Mouse (Mus musculus) embryonic fibroblast, embryonic 13.5 days (primary cell): ENCODE measurements around the gene Ncaph. TPM values are rescaled to one million over a fixed set of nuclear protein-coding genes. Genes with fewer than 3 reads are reported as not detected.
A peak's percentile ranks its signal among the peaks of the same experiment; 100 is the strongest.
"Not testable (repeated sequence)": the region's sequence is repeated elsewhere in the genome, so short reads cannot be mapped to it uniquely, and the experiment has no call there.

Experiments
- H3K27ac ChIP-seq: 2 replicates; pipeline ENCODE4 v1.5.1; 2012; ENCODE audit warnings: low read length, control low read depth, inconsistent platforms; ENCODE audit not compliant: insufficient read depth
- H3K4me1 ChIP-seq: 2 replicates; pipeline ENCODE4 v1.6.1; 2011; ENCODE audit warnings: low read length; ENCODE audit not compliant: control insufficient read depth, insufficient read depth
- H3K4me3 ChIP-seq: 2 replicates; pipeline ENCODE4 v1.5.1; 2011; ENCODE audit warnings: mild to moderate bottlenecking, control low read depth, low read length; ENCODE audit not compliant: insufficient read depth
- CTCF ChIP-seq: IDR thresholded peaks from 2 replicates; pipeline ENCODE4 v1.5.1; 2011; ENCODE audit warnings: mild to moderate bottlenecking, control low read depth, low read length, moderate library complexity, borderline replicate concordance; ENCODE audit not compliant: insufficient read depth
- POLR2A ChIP-seq: IDR thresholded peaks from 2 replicates; pipeline ENCODE4 v1.6.1; 2011; ENCODE audit warnings: low read depth, mild to moderate bottlenecking, control low read depth, low read length, moderate library complexity
- polyA plus RNA-seq: library from polyadenylated mRNA; stranded (reverse); fragments of >200 nt; gene quantifications from 2 replicates; pipeline ENCODE4 v1.2.4, GENCODE M21; 2011; ENCODE audit warnings: low read depth; ENCODE audit not compliant: missing spikeins, insufficient read length

Gene Ncaph
- polyA plus RNA-seq, 1 experiment = 38.2 TPM

DNA sequence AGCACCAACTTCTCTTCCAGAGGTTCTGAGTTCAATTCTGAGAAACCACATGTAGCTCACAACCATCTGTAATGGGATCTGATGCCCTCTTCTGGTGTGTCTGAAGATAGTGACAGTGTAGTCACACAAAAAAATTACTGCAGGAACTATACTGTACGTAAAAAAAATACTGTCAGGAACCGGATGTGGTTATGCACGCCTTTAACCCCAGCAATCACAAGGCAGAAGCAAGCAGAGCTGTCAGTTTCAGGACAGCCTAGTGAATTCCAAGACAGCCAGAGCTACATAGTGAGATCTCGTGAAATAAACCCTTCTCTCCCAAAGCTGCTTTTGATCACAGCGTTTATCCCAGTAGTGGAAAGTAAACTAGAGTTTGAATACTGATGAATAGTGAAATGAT lies 47.5 kb downstream of the Ncaph start:
- TF ChIP-seq POLR2A (no peak), CTCF (no peak)
- Histone ChIP-seq H3K4me3 (no peak overlapping the region), H3K4me1 (no peaks in the 10 kb centered on the region), H3K27ac (no peak overlapping the region)

DNA sequence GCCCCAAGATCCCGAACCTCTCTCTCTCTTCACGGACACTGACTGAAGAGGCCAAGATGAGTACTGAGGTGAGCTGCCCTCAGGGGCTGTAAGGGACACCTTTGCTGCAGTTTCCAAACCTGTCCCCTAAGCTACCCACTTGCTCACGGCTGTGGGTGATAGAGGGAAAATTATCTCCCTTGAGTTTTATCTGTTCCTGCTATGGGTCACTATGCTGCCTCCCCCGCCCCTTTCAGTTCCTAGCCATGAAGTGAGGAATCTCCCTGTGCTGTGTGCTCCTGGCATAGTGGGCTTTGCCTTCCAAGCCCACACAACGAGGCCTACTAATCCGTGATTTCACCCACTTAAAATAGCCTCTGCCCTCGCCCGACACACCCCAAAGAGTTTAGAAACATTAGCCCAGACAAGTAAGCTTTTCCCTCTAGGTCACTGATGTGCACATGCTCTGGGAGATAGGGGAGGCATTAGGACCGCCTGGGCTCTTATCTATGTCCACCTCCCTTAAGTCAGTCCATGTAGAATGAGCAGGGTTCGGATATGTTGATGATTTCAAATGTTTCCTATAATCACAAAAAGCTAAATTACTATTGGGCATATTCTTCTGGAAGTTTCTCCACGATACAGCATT lies 53.0 kb downstream of the Ncaph start:
- Histone ChIP-seq H3K4me3 (no peak overlapping the region), H3K27ac (no peak overlapping the region), H3K4me1 (no peaks in the 10 kb centered on the region)
- TF ChIP-seq CTCF (no peak), POLR2A (no peak)

GRCm38 (mm10) chr2:127079881-127080590 lies 53.7 kb downstream of the Ncaph start:
- Histone ChIP-seq H3K4me3 (no peak overlapping the region), H3K4me1 (no peaks in the 10 kb centered on the region), H3K27ac (no peak overlapping the region)
- TF ChIP-seq CTCF = no peak

DNA sequence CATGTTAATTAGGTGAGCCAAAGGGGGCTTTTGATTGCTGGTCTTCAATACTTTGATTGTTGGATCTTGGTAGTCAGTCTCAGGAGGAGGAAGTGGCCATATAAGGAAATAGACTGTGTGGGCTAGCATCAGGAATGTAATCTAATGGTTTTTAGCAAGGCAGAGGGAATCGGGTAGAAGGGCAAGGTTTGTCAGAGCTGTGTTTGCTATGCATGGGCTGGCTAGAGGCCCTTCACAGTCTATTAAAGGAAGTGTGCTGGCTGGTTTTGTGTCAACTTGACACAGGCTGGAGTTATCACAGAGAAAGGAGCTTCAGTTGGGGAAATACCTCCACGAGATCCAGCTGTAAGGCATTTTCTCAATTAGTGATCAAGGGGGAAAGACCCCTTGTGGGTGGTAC lies 54.7 kb downstream of the Ncaph start:
- not testable (repeated sequence) for H3K27ac ChIP-seq, H3K4me1 ChIP-seq, H3K4me3 ChIP-seq

DNA sequence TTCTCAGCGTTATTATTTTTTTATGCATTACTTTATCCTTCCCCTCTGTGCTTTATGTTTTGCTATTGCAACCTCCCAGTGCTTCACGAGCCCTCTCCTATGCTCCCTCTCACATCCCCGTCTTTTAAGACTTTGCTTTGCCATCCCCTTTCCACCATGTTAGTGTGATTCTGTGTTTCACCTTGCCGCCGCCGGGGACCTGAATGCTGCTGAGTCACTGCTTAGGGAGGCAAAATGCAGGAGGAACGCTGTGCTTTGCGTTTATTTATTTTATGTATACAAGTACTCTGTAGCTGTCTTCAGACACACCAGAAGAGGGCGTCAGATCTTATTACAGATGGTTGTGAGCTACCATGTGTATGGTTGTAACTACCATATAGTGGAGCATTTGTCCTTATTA lies 56.1 kb downstream of the Ncaph start:
- no peaks in the 10 kb centered on the region for H3K4me1 ChIP-seq
- no peak overlapping the region for H3K27ac ChIP-seq
- H3K4me3 ChIP-seq = no peak overlapping the region
- TF ChIP-seq CTCF (no peak), POLR2A (no peak)

GRCm38 (mm10) chr2:127074116-127074515 lies 59.6 kb downstream of the Ncaph start:
- Histone ChIP-seq H3K27ac (no peak overlapping the region), H3K4me3 (no peak overlapping the region), H3K4me1 (peaks cover 5% of the 10 kb centered on the region; the same call in 1 of the 2 replicates)
- TF ChIP-seq POLR2A (no peak), CTCF (no peak)

GRCm38 (mm10) chr2:127070879-127071278 lies 62.9 kb downstream of the Ncaph start:
- Histone ChIP-seq H3K27ac (no peak overlapping the region), H3K4me1 (peaks cover 5% of the 10 kb centered on the region; the same call in 1 of the 2 replicates), H3K4me3 (peak overlapping the region; percentile 58)
- TF ChIP-seq CTCF = no peak
- TF ChIP-seq POLR2A = no peak

GRCm38 (mm10) chr2:127070435-127070841 lies 63.3 kb downstream of the Ncaph start, which contains the start of gene Blvra:
Gene Blvra, plus strand, starts transcription at chr2:127070665.
- Histone ChIP-seq H3K4me1 (peaks cover 5% of the 10 kb centered on the region; the same call in 1 of the 2 replicates), H3K4me3 (peak within 1 kb of the TSS; percentile 58), H3K27ac (no peak within 1 kb of the TSS)
- TF ChIP-seq CTCF (no peak), POLR2A (peak; percentile 73)

DNA sequence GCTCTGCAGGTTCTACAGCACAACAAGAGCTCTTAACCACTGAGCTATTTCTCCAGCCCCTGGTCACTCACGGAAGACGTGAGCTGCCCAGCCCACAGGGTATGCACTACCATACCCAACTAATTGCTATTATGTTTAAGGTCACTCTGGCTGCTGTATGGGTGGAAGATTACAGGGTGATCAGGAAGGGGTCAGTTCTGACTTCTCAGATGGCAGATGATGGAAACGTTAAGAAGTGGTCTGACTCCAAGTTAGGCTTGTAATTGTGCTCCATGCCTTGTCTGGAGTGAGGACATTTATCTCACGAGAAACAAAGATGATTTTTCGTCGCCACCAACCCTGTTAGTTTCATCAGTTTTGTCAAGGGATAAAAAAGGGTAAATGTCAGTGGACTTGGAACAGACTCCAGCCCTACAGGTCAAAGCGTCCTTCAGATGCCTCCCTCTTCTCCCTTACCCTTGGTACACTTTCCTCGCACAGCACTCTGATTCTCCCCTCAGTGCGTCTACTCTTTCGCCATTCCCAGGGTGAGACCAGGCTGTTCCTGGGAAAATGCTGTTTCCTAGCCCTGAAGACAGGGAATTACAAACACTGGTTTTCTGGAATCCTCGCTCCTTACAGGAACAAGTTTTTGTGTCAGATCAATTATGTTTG lies 63.8 kb downstream of the Ncaph start:
- H3K27ac ChIP-seq = no peak overlapping the region
- H3K4me1 ChIP-seq = peaks cover 5% of the 10 kb centered on the region; the same call in 1 of the 2 replicates
- TF ChIP-seq CTCF = no peak
- TF ChIP-seq POLR2A = no peak
- H3K4me3 ChIP-seq = peak overlapping the region; percentile 16

DNA sequence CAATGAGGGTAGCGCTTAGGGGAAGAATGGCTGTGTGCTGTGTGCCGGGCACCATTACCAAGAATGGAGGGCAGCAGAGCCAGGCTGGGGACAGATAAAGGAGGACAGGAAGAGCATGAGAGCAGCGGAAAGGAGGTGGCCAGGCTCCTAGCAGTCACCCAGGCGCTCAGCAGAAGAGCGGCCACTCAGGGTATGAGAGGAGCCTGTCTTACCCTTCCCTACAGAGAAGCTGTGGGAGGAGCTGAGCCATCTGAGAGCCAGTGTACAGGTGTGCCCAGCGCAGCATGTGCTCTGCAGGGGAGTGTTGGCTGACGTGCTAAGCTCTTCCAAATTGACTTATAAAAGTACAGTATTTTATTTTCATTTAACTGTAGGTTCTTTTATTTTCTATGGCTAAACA lies 64.9 kb downstream of the Ncaph start:
- H3K4me1 ChIP-seq = peaks cover 5% of the 10 kb centered on the region; the same call in 1 of the 2 replicates

More for the DNA sequence above, 64.9 kb downstream of the Ncaph start:
- Histone ChIP-seq H3K27ac (no peak overlapping the region), H3K4me3 (no peak overlapping the region)
- no peak for TF ChIP-seq CTCF
- no peak for TF ChIP-seq POLR2A
